Mouse (Mus musculus) adrenal gland (tissue): ENCODE measurements at regions not wholly inside any gene's neighbourhood (a gene's known extent, or its start where the extent isn't known, plus 50 kb on each side); places are given as distances from the start of the nearest gene placed in this dataset.

Experiments used
- intact Hi-C: fragments of 180-260 bp; cut with DNase I; formaldehyde crosslinking; loops from one replicate; pipeline ENCODE4 v1.15.1; 2025

GRCm38 (mm10) chr13:97652279-97652678 is 108.2 kb downstream of the Gm10260 start:
- intact Hi-C loops = no loop called here

- intact Hi-C loops = no loop called here
Measured at GRCm38 (mm10) chr13:97651761-97652160, 108.7 kb downstream of the Gm10260 start.

GRCm38 (mm10) chr13:97651176-97651575 is 109.3 kb downstream of the Gm10260 start:
- intact Hi-C loops = no loop called here

GRCm38 (mm10) chr13:97650191-97650590 is 110.2 kb downstream of the Gm10260 start:
- intact Hi-C loops = no loop called here

GRCm38 (mm10) chr13:97647486-97647885 is 112.9 kb downstream of the Gm10260 start:
- intact Hi-C loops = no loop called here

GRCm38 (mm10) chr13:97646021-97646385 is 114.4 kb downstream of the Gm10260 start:
- intact Hi-C loops = no loop called here

GRCm38 (mm10) chr13:97645107-97646020 is 115.1 kb downstream of the Gm10260 start:
- intact Hi-C loops = no loop called here

- intact Hi-C loops = no loop called here
Measured at GRCm38 (mm10) chr13:97640236-97640635, 120.2 kb downstream of the Gm10260 start.

- intact Hi-C loops = no loop called here
Measured at GRCm38 (mm10) chr13:97639656-97640055, 120.8 kb downstream of the Gm10260 start.

GRCm38 (mm10) chr13:97638457-97639088 is 121.9 kb downstream of the Gm10260 start:
- intact Hi-C loops = no loop called here

- intact Hi-C loops = no loop called here
Measured at GRCm38 (mm10) chr13:97637506-97637905, 122.9 kb downstream of the Gm10260 start.

- intact Hi-C loops = no loop called here
Measured at GRCm38 (mm10) chr13:97634041-97634788, 126.2 kb downstream of the Gm10260 start.

GRCm38 (mm10) chr13:97633551-97633950 is 126.9 kb downstream of the Gm10260 start:
- intact Hi-C loops = no loop called here

- intact Hi-C loops = no loop called here
Measured at GRCm38 (mm10) chr13:97631872-97632402, 128.5 kb downstream of the Gm10260 start.

GRCm38 (mm10) chr13:97630921-97631320 is 129.5 kb downstream of the Gm10260 start:
- intact Hi-C loops = no loop called here

- intact Hi-C loops = no loop called here
Measured at GRCm38 (mm10) chr13:97628608-97629007, 131.8 kb downstream of the Gm10260 start.

GRCm38 (mm10) chr13:97627247-97627646 is 133.2 kb downstream of the Gm10260 start:
- intact Hi-C loops = no loop called here

GRCm38 (mm10) chr13:97626786-97627185 is 133.6 kb downstream of the Gm10260 start:
- intact Hi-C loops = no loop called here

- intact Hi-C loops = no loop called here
Measured at GRCm38 (mm10) chr13:97626116-97626515, 134.3 kb downstream of the Gm10260 start.

- intact Hi-C loops = no loop called here
Measured at GRCm38 (mm10) chr13:97625391-97625790, 135.0 kb downstream of the Gm10260 start.

GRCm38 (mm10) chr13:97618190-97618586 is 142.2 kb downstream of the Gm10260 start:
- intact Hi-C loops = no loop called here
